Mouse (Mus musculus): ENCODE results near the gene 1500009C09Rik.

Gene 1500009C09Rik

GRCm38 (mm10) chr15:82252097-82252496 lies at the start of gene 1500009C09Rik:
1500009C09Rik (plus strand) TSS chr15:82252397.
- no peak for DNase-seq (ENCODE audit: low spot score)

- DNase-seq (ENCODE audit: low spot score), result no peak
Measured at GRCm38 (mm10) chr15:82203090-82203489, 49.1 kb upstream of the 1500009C09Rik start.

GRCm38 (mm10) chr15:82203611-82204351 lies 48.4 kb upstream of the 1500009C09Rik start:
- no peak for DNase-seq (ENCODE audit: low spot score)

GRCm38 (mm10) chr15:82204680-82205371 lies 47.4 kb upstream of the 1500009C09Rik start:
- DNase-seq (ENCODE audit: low spot score), result no peak

- DNase-seq (ENCODE audit: low spot score), result no peak
Measured at GRCm38 (mm10) chr15:82206365-82207104, 45.7 kb upstream of the 1500009C09Rik start.

- DNase-seq (ENCODE audit: low spot score), result no peak
Measured at GRCm38 (mm10) chr15:82207105-82207459, 45.1 kb upstream of the 1500009C09Rik start.

- DNase-seq (ENCODE audit: low spot score), result no peak
Measured at GRCm38 (mm10) chr15:82207504-82208219, 44.5 kb upstream of the 1500009C09Rik start.

GRCm38 (mm10) chr15:82208307-82208706 lies 43.9 kb upstream of the 1500009C09Rik start:
- DNase-seq (ENCODE audit: low spot score), result no peak

- no peak for DNase-seq (ENCODE audit: low spot score)
Measured at GRCm38 (mm10) chr15:82209295-82210050, 42.7 kb upstream of the 1500009C09Rik start.

- no peak for DNase-seq (ENCODE audit: low spot score)
Measured at GRCm38 (mm10) chr15:82210801-82211200, 41.4 kb upstream of the 1500009C09Rik start.

- no peak for DNase-seq (ENCODE audit: low spot score)
Measured at GRCm38 (mm10) chr15:82211281-82211680, 40.9 kb upstream of the 1500009C09Rik start.

- DNase-seq (ENCODE audit: low spot score), result peak; percentile 5
Measured at GRCm38 (mm10) chr15:82211911-82212751, 40.1 kb upstream of the 1500009C09Rik start.

- no peak for DNase-seq (ENCODE audit: low spot score)
Measured at GRCm38 (mm10) chr15:82212752-82213063, 39.5 kb upstream of the 1500009C09Rik start, which contains the start of gene Shisa8. Shisa8 (minus strand) TSS chr15:82212815.

GRCm38 (mm10) chr15:82213222-82213621 lies 39.0 kb upstream of the 1500009C09Rik start:
- no peak for DNase-seq (ENCODE audit: low spot score)

GRCm38 (mm10) chr15:82215332-82216046 lies 36.7 kb upstream of the 1500009C09Rik start:
- no peak for DNase-seq (ENCODE audit: low spot score)

- no peak for DNase-seq (ENCODE audit: low spot score)
Measured at GRCm38 (mm10) chr15:82216142-82216827, 35.9 kb upstream of the 1500009C09Rik start.

GRCm38 (mm10) chr15:82217039-82217438 lies 35.2 kb upstream of the 1500009C09Rik start:
- DNase-seq (ENCODE audit: low spot score), result no peak

GRCm38 (mm10) chr15:82217980-82218379 lies 34.2 kb upstream of the 1500009C09Rik start:
- no peak for DNase-seq (ENCODE audit: low spot score)
